Comparison of ENCODE assay signal across 15 mouse cellular contexts in genomic region chrX:11907167-11907566, GRCm38 (mm10).
A peak's percentile ranks its signal among the peaks of the same experiment; 100 is the strongest.
DNase-seq lines count a peak whose midpoint lies in the region; ATAC-seq and TF ChIP-seq lines count a peak whose summit lies in the region.
"Had no signal": no experiment of that assay in that cellular context is flagged by ENCODE, and none has a peak within 500 bp of the region (broad histone marks: within the 10 kb centered on the region; RNA-seq: fewer than 3 reads in every experiment).

No protein-coding gene starts in this region.

- no peak overlapping the region for H3K9ac ChIP-seq in lung, postnatal 0 days (replicated peaks; ENCODE audit: low read depth)
- H3K9ac ChIP-seq in forebrain, postnatal 0 days = no peak overlapping the region
- H3K9ac ChIP-seq in intestine, embryonic 15.5 days = no peak overlapping the region
- H3K9ac ChIP-seq in liver, embryonic 12.5 days = no peak overlapping the region
- H3K9ac ChIP-seq: embryonic facial prominence, embryonic 13.5 days; midbrain, embryonic 12.5 days had no signal

- no peak overlapping the region for H3K4me2 ChIP-seq in lung, postnatal 0 days (replicated peaks; ENCODE audit: low read depth, low read length)
- H3K4me2 ChIP-seq in forebrain, postnatal 0 days (ENCODE audit: low read depth) = no peak overlapping the region
- H3K4me2 ChIP-seq in intestine, embryonic 15.5 days (replicated peaks) = no peak overlapping the region
- no peak overlapping the region for H3K4me2 ChIP-seq in liver, embryonic 12.5 days
- H3K4me2 ChIP-seq: embryonic facial prominence, embryonic 13.5 days; liver, embryonic 11.5 days; midbrain, embryonic 12.5 days had no signal

- peak; percentile 25 for DNase-seq in gastrocnemius, adult 18-20 months (ENCODE audit: low spot score)
- no peak for DNase-seq in gastrocnemius, postnatal 14 days
- DNase-seq in lung, postnatal 0 days (ENCODE audit: low spot score) = peak; percentile 29
- DNase-seq in lung, postnatal 4 days = no peak
- peak; percentile 68 for DNase-seq in forebrain, postnatal 0 days
- no peak for DNase-seq in ovary, postnatal 14 days (ENCODE audit: low spot score)
- DNase-seq: adrenal gland, postnatal 36 days; cerebellum, adult 2 months; gastrocnemius, postnatal 36 days; kidney, adult 8-10 months had no signal

- no peaks in the 10 kb centered on the region for H3K9me3 ChIP-seq in lung, postnatal 0 days (ENCODE audit: low read length)
- no peaks in the 10 kb centered on the region for H3K9me3 ChIP-seq in forebrain, postnatal 0 days (ENCODE audit: low read length)
- no peaks in the 10 kb centered on the region for H3K9me3 ChIP-seq in intestine, embryonic 15.5 days
- H3K9me3 ChIP-seq in liver, embryonic 12.5 days (replicated peaks) = no peaks in the 10 kb centered on the region
- H3K9me3 ChIP-seq: embryonic facial prominence, embryonic 13.5 days; midbrain, embryonic 12.5 days had no signal

- 56% methylated on average over 6 of the region's 6 CpGs for WGBS in lung, postnatal 0 days
- WGBS in forebrain, postnatal 0 days = 30% methylated on average over 6 of the region's 6 CpGs
- WGBS in intestine, embryonic 15.5 days = 63% methylated on average over 6 of the region's 6 CpGs
- 45% methylated on average over 6 of the region's 6 CpGs for WGBS in liver, embryonic 12.5 days (ENCODE audit: insufficient replicate concordance)

- no peaks in the 10 kb centered on the region for H3K4me1 ChIP-seq in lung, postnatal 0 days (ENCODE audit: insufficient read depth, low read depth, low read length)
- H3K4me1 ChIP-seq in forebrain, postnatal 0 days (ENCODE audit: insufficient read depth) = no peaks in the 10 kb centered on the region
- H3K4me1 ChIP-seq in intestine, embryonic 15.5 days (replicated peaks) = no peaks in the 10 kb centered on the region
- no peaks in the 10 kb centered on the region for H3K4me1 ChIP-seq in liver, embryonic 12.5 days
- H3K4me1 ChIP-seq: embryonic facial prominence, embryonic 13.5 days; midbrain, embryonic 12.5 days had no signal

- no peak overlapping the region for H3K27ac ChIP-seq in lung, postnatal 0 days (ENCODE audit: low read length)
- H3K27ac ChIP-seq in forebrain, postnatal 0 days (ENCODE audit: low read depth, low read length) = no peak overlapping the region
- no peak overlapping the region for H3K27ac ChIP-seq in intestine, embryonic 15.5 days
- H3K27ac ChIP-seq in liver, embryonic 12.5 days = no peak overlapping the region
- H3K27ac ChIP-seq: embryonic facial prominence, embryonic 13.5 days; midbrain, embryonic 12.5 days had no signal

- no peaks in the 10 kb centered on the region for H3K27me3 ChIP-seq in lung, postnatal 0 days (replicated peaks; ENCODE audit: insufficient read depth, low read length)
- H3K27me3 ChIP-seq in forebrain, postnatal 0 days (ENCODE audit: insufficient read depth, low read length) = no peaks in the 10 kb centered on the region
- peaks cover 4% of the 10 kb centered on the region; the same call in 1 of the 2 replicates for H3K27me3 ChIP-seq in intestine, embryonic 15.5 days (replicated peaks)
- H3K27me3 ChIP-seq in liver, embryonic 12.5 days (replicated peaks) = peaks cover 11% of the 10 kb centered on the region

- no peaks in the 10 kb centered on the region for H3K36me3 ChIP-seq in lung, postnatal 0 days (ENCODE audit: insufficient read depth, low read length)
- no peaks in the 10 kb centered on the region for H3K36me3 ChIP-seq in forebrain, postnatal 0 days (ENCODE audit: insufficient read depth)
- H3K36me3 ChIP-seq in intestine, embryonic 15.5 days = no peaks in the 10 kb centered on the region
- H3K36me3 ChIP-seq in liver, embryonic 12.5 days = no peaks in the 10 kb centered on the region
- H3K36me3 ChIP-seq: embryonic facial prominence, embryonic 13.5 days; midbrain, embryonic 12.5 days had no signal

- H3K4me3 ChIP-seq in lung, postnatal 0 days (ENCODE audit: low read depth, low read length) = no peak overlapping the region
- H3K4me3 ChIP-seq in forebrain, postnatal 0 days (ENCODE audit: low read depth, low read length) = no peak overlapping the region
- H3K4me3 ChIP-seq in intestine, embryonic 15.5 days (replicated peaks) = no peak overlapping the region
- no peak overlapping the region for H3K4me3 ChIP-seq in liver, embryonic 12.5 days
- H3K4me3 ChIP-seq: embryonic facial prominence, embryonic 13.5 days; midbrain, embryonic 12.5 days had no signal

- TF ChIP-seq EP300 in lung, postnatal 0 days (IDR thresholded peaks at IDR 0.05) = no peak

- TF ChIP-seq CTCF in lung, postnatal 0 days (IDR thresholded peaks at IDR 0.05) = no peak
- no peak for TF ChIP-seq CTCF in forebrain, postnatal 0 days (IDR thresholded peaks at IDR 0.05; ENCODE audit: low read depth)

- ATAC-seq in lung, postnatal 0 days = peak; percentile 68
- peak; percentile 90 for ATAC-seq in forebrain, postnatal 0 days
- ATAC-seq in intestine, embryonic 15.5 days = peak; percentile 85
- ATAC-seq in liver, embryonic 12.5 days = no peak

- intact Hi-C loops in gastrocnemius, postnatal 14 days (cut with DNase I; ENCODE audit: low total_unique reads) = no loop called here

Comparison
In these comparisons a context has a peak if more than half of its experiments do, and no peak if none do; other contexts are left out.
1. DNase-seq: peak in gastrocnemius, adult 18-20 months (single experiment), lung, postnatal 0 days (single experiment) and forebrain, postnatal 0 days (single experiment); none in gastrocnemius, postnatal 14 days (single experiment), lung, postnatal 4 days (0 of 2) and ovary, postnatal 14 days (single experiment).